In the genomic region with DNA sequence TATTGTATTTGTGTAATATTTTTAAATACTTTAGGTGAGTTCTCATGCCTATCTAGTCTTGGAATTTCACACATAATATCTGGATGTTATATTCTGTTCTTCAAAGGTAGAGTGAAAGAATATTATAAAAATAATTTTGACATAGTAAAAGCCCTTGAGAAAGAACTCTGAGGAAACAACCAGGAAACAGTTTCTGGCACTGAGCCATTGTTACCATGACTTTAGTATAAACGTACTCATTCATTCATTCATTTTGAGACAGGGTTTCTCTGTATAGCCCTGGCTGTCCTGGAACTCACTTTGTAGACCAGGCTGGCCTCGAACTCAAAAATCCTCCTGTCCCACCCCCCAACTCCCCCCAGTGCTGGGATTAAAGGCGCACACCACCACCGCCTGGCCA, we compare ENCODE assay signal across 20 mouse cellular contexts.
"Had no signal": no experiment of that assay in that cellular context is flagged by ENCODE, and none has a peak within 500 bp of the region (broad histone marks: within the 10 kb centered on the region; RNA-seq: fewer than 3 reads in every experiment).

No protein-coding gene starts in this region.

- ATAC-seq: intestine, postnatal 0 days; liver, postnatal 0 days had no signal

- H3K4me1 ChIP-seq: kidney, embryonic 15.5 days; limb, embryonic 12.5 days; limb, embryonic 15.5 days; neural tube, embryonic 12.5 days; neural tube, embryonic 15.5 days; stomach, embryonic 15.5 days had no signal

- DNase-seq: kidney, adult 2 months; kidney, postnatal 10 days; kidney, postnatal 4 days; left cerebral cortex, postnatal 4 days; liver, postnatal 0 days; midbrain, embryonic 14.5 days; retina, postnatal 1 day; right cerebral cortex, postnatal 25 days; spleen, adult 18-20 months; thymus, postnatal 25 days had no signal

- H3K27me3 ChIP-seq: kidney, embryonic 15.5 days; limb, embryonic 12.5 days; limb, embryonic 15.5 days; neural tube, embryonic 12.5 days; neural tube, embryonic 15.5 days; stomach, embryonic 15.5 days had no signal

- H3K9me3 ChIP-seq: kidney, embryonic 15.5 days; limb, embryonic 12.5 days; limb, embryonic 15.5 days; neural tube, embryonic 12.5 days; neural tube, embryonic 15.5 days; stomach, embryonic 15.5 days had no signal

- H3K4me2 ChIP-seq: kidney, embryonic 15.5 days; limb, embryonic 12.5 days; limb, embryonic 15.5 days; liver, embryonic 11.5 days; midbrain, embryonic 11.5 days; neural tube, embryonic 12.5 days; neural tube, embryonic 15.5 days; stomach, embryonic 15.5 days had no signal

- H3K27ac ChIP-seq: kidney, embryonic 15.5 days; limb, embryonic 12.5 days; limb, embryonic 15.5 days; liver, embryonic 14.5 days; neural tube, embryonic 12.5 days; neural tube, embryonic 15.5 days; stomach, embryonic 15.5 days had no signal

- H3K9ac ChIP-seq: kidney, embryonic 15.5 days; limb, embryonic 12.5 days; limb, embryonic 15.5 days; liver, embryonic 14.5 days; liver, postnatal 0 days; neural tube, embryonic 12.5 days; neural tube, embryonic 15.5 days; stomach, embryonic 15.5 days had no signal

- H3K4me3 ChIP-seq: kidney, embryonic 15.5 days; limb, embryonic 12.5 days; limb, embryonic 15.5 days; neural tube, embryonic 12.5 days; neural tube, embryonic 15.5 days; stomach, embryonic 15.5 days had no signal
